In genomic region chr2:31962501-31963224, GRCm38 (mm10) we compare ENCODE assay signal across 9 mouse cellular contexts. TPM values are rescaled to one million over a fixed set of nuclear protein-coding genes. Genes with fewer than 3 reads are reported as not detected.
DNase-seq lines count a peak whose midpoint lies in the region; ATAC-seq lines count a peak whose summit lies in the region.
"Had no signal": no experiment of that assay in that cellular context is flagged by ENCODE, and none has a peak within 500 bp of the region (broad histone marks: within the 10 kb centered on the region; RNA-seq: fewer than 3 reads in every experiment).

No protein-coding gene starts in this region.

- no peaks in the 10 kb centered on the region for H3K27me3 ChIP-seq in heart, embryonic 10.5 days (ENCODE audit: insufficient read depth, poor library complexity, severe bottlenecking)
- no peaks in the 10 kb centered on the region for H3K27me3 ChIP-seq in embryonic facial prominence, embryonic 13.5 days
- H3K27me3 ChIP-seq in intestine, embryonic 16.5 days (replicated peaks; ENCODE audit: control insufficient read depth, insufficient read depth, low read length) = no peaks in the 10 kb centered on the region
- no peaks in the 10 kb centered on the region for H3K27me3 ChIP-seq in midbrain, embryonic 15.5 days (replicated peaks)

- no peak overlapping the region for H3K9ac ChIP-seq in embryonic facial prominence, embryonic 13.5 days
- peak overlapping the region; percentile 39; the same call in 1 of the 2 replicates for H3K9ac ChIP-seq in intestine, embryonic 16.5 days (ENCODE audit: low read depth, low read length)
- no peak overlapping the region for H3K9ac ChIP-seq in midbrain, embryonic 15.5 days

- WGBS in heart, embryonic 10.5 days = 74% methylated on average over 8 of the region's 8 CpGs
- WGBS in embryonic facial prominence, embryonic 13.5 days = 38% methylated on average over 8 of the region's 8 CpGs
- 66% methylated on average over 8 of the region's 8 CpGs for WGBS in intestine, embryonic 16.5 days
- 50% methylated on average over 8 of the region's 8 CpGs for WGBS in midbrain, embryonic 15.5 days

- peaks cover 69% of the 10 kb centered on the region for H3K36me3 ChIP-seq in heart, embryonic 10.5 days
- H3K36me3 ChIP-seq in embryonic facial prominence, embryonic 13.5 days = peaks cover 42% of the 10 kb centered on the region
- H3K36me3 ChIP-seq in intestine, embryonic 16.5 days (ENCODE audit: control insufficient read depth, insufficient read depth, low read length) = no peaks in the 10 kb centered on the region
- no peaks in the 10 kb centered on the region for H3K36me3 ChIP-seq in midbrain, embryonic 15.5 days (replicated peaks)

- no peaks in the 10 kb centered on the region for H3K9me3 ChIP-seq in heart, embryonic 10.5 days
- no peaks in the 10 kb centered on the region for H3K9me3 ChIP-seq in embryonic facial prominence, embryonic 13.5 days
- no peaks in the 10 kb centered on the region for H3K9me3 ChIP-seq in intestine, embryonic 16.5 days (ENCODE audit: control insufficient read depth, low read length)
- no peaks in the 10 kb centered on the region for H3K9me3 ChIP-seq in midbrain, embryonic 15.5 days

- intact Hi-C loops in heart, postnatal 14 days (cut with DNase I) = no loop called here

- H3K27ac ChIP-seq in heart, embryonic 10.5 days = peak overlapping the region; percentile 24; the same call in 1 of the 2 replicates
- H3K27ac ChIP-seq in embryonic facial prominence, embryonic 13.5 days = peak overlapping the region; percentile 84
- no peak overlapping the region for H3K27ac ChIP-seq in intestine, embryonic 16.5 days (ENCODE audit: low read length)
- peak overlapping the region; percentile 74 for H3K27ac ChIP-seq in midbrain, embryonic 15.5 days

- no peak overlapping the region for H3K4me3 ChIP-seq in heart, embryonic 10.5 days
- no peak overlapping the region for H3K4me3 ChIP-seq in embryonic facial prominence, embryonic 13.5 days
- H3K4me3 ChIP-seq in intestine, embryonic 16.5 days (ENCODE audit: low read length) = no peak overlapping the region
- H3K4me3 ChIP-seq in midbrain, embryonic 15.5 days = no peak overlapping the region
- H3K4me3 ChIP-seq: erythroblast, embryonic 14.5 days had no signal

- H3K4me1 ChIP-seq in heart, embryonic 10.5 days = peaks cover 26% of the 10 kb centered on the region
- H3K4me1 ChIP-seq in embryonic facial prominence, embryonic 13.5 days = no peaks in the 10 kb centered on the region
- H3K4me1 ChIP-seq in intestine, embryonic 16.5 days (ENCODE audit: control insufficient read depth, insufficient read depth, low read length) = peaks cover 2% of the 10 kb centered on the region; the same call in 1 of the 2 replicates
- 0 out of 2 replicates have a peak, but pooled peaks cover 2% of the 10 kb centered on the region for H3K4me1 ChIP-seq in midbrain, embryonic 15.5 days

- no peak for DNase-seq in heart, embryonic 10.5 days (ENCODE audit: low spot score)
- no peak for DNase-seq in heart, postnatal 14 days
- peak; percentile 55 to 70 for DNase-seq in left cerebral cortex, adult 9 months (ENCODE audit: low spot score in 2 of 2)
- no peak for DNase-seq in B cell, adult 2 months

- no peak overlapping the region for H3K4me2 ChIP-seq in embryonic facial prominence, embryonic 13.5 days
- no peak overlapping the region for H3K4me2 ChIP-seq in intestine, embryonic 16.5 days (ENCODE audit: low read depth, low read length)
- H3K4me2 ChIP-seq in midbrain, embryonic 15.5 days = no peak overlapping the region

- peak; percentile 50 for ATAC-seq in embryonic facial prominence, embryonic 13.5 days (ENCODE audit: insufficient number of reproducible peaks, insufficient read depth, low FRiP score, low TSS enrichment, low read depth)
- peak; percentile 60 for ATAC-seq in intestine, embryonic 16.5 days
- peak; percentile 91 for ATAC-seq in midbrain, embryonic 15.5 days (replicated peaks)
- no peak for ATAC-seq in CD4-positive, CD25-positive, alpha-beta regulatory T cell, adult 4 months

RNA-seq across cellular contexts. Expression of gene Nup214, which starts 11.6 kb away (rescaled TPM):
- polyA plus RNA-seq in heart, embryonic 10.5 days (2016; fragmentation: Nextera tagmentation; extraction: Ambion mirVana) = 76.5 and 83.8 TPM in 2 replicates
- 10 to 100 TPM; 37.0 to 38.1 TPM for total RNA-seq in heart, postnatal 14 days (2021)
- 115 and 118 TPM in 2 replicates for polyA plus RNA-seq in embryonic facial prominence, embryonic 13.5 days (2015; fragmentation: Nextera tagmentation; extraction: Ambion mirVana)
- 61.4 and 71.9 TPM in 2 replicates for polyA plus RNA-seq in intestine, embryonic 16.5 days (2015; fragmentation: Nextera tagmentation; extraction: Ambion mirVana)
- polyA plus RNA-seq in midbrain, embryonic 15.5 days (2015; fragmentation: Nextera tagmentation; extraction: Ambion mirVana) = 71.0 and 75.0 TPM in 2 replicates
- polyA plus RNA-seq in CD4-positive, CD25-positive, alpha-beta regulatory T cell, adult 4 months (2017; shearing (Covaris generic)) = 100 to 1,000 TPM in 1 of 2 experiments, 10 to 100 TPM in 1; 87.6 to 102 TPM

RNA-seq across cellular contexts. Expression of gene Aif1l, which starts 12.7 kb away (rescaled TPM):
- polyA plus RNA-seq in heart, embryonic 10.5 days (2016; fragmentation: Nextera tagmentation; extraction: Ambion mirVana) = 92.8 and 96.1 TPM in 2 replicates
- total RNA-seq in heart, postnatal 14 days (2021) = 1 to 10 TPM; 3.8 to 5.3 TPM
- polyA plus RNA-seq in embryonic facial prominence, embryonic 13.5 days (2015; fragmentation: Nextera tagmentation; extraction: Ambion mirVana) = 45.9 and 46.4 TPM in 2 replicates
- 9.9 and 10.9 TPM in 2 replicates for polyA plus RNA-seq in intestine, embryonic 16.5 days (2015; fragmentation: Nextera tagmentation; extraction: Ambion mirVana)
- polyA plus RNA-seq in midbrain, embryonic 15.5 days (2015; fragmentation: Nextera tagmentation; extraction: Ambion mirVana) = 26.2 and 29.8 TPM in 2 replicates
- under 1 TPM in 1 of 2 experiments, not detected in 1; 0.56 TPM for polyA plus RNA-seq in CD4-positive, CD25-positive, alpha-beta regulatory T cell, adult 4 months (2017; shearing (Covaris generic))
- polyA plus RNA-seq: erythroblast, embryonic 14.5 days had no signal

Comparison
In these comparisons a context has a peak if more than half of its experiments do, and no peak if none do; other contexts are left out.
1. DNase-seq: peak in left cerebral cortex, adult 9 months (2 of 2); none in heart, embryonic 10.5 days (single experiment), heart, postnatal 14 days (0 of 2) and B cell, adult 2 months (0 of 2).